Mouse (Mus musculus): Measurements from ENCODE around the gene Sox6. TPM values are rescaled to one million over a fixed set of nuclear protein-coding genes. Genes with fewer than 3 reads are reported as not detected.
A peak's percentile ranks its signal among the peaks of the same experiment; 100 is the strongest.

The Sox6 gene
- polyA plus RNA-seq, 1 experiment from 2014 or later: 149 TPM

GRCm38 (mm10) chr7:115485664-115486409 is 552.8 kb downstream of the Sox6 start:
- Histone ChIP-seq H3K4me3 (no peak overlapping the region), H3K4me1 (no peaks in the 10 kb centered on the region), H3K9me3 (replicated peaks) (no peaks in the 10 kb centered on the region), H3K27ac (no peak overlapping the region), H3K36me3 (ENCODE audit: poor library complexity, severe bottlenecking) (peaks cover 14% of the 10 kb centered on the region; the same call in 1 of the 2 replicates), H3K4me2 (no peak overlapping the region), H3K27me3 (no peaks in the 10 kb centered on the region), H3K9ac (no peak overlapping the region)
- WGBS: 83% methylated on average over 2 of the region's 2 CpGs
- no peak for ATAC-seq

- Histone ChIP-seq H3K27ac (no peak overlapping the region), H3K4me3 (no peak overlapping the region), H3K9ac (no peak overlapping the region), H3K27me3 (no peaks in the 10 kb centered on the region), H3K9me3 (replicated peaks) (no peaks in the 10 kb centered on the region), H3K4me2 (no peak overlapping the region), H3K4me1 (0 out of 2 replicates have a peak, but pooled peaks cover 3% of the 10 kb centered on the region), H3K36me3 (ENCODE audit: poor library complexity, severe bottlenecking) (peaks cover 18% of the 10 kb centered on the region)
- 60% methylated on average over 2 of the region's 2 CpGs for WGBS
- no peak for ATAC-seq
These were observed 560.8 kb downstream of the Sox6 start for GRCm38 (mm10) chr7:115477763-115478162.

- H3K9ac ChIP-seq: no peak overlapping the region
- peaks cover 18% of the 10 kb centered on the region for H3K36me3 ChIP-seq (ENCODE audit: poor library complexity, severe bottlenecking)
- H3K27ac ChIP-seq: no peak overlapping the region
- no peaks in the 10 kb centered on the region for H3K27me3 ChIP-seq
- no peaks in the 10 kb centered on the region for H3K9me3 ChIP-seq (replicated peaks)
- no peak overlapping the region for H3K4me3 ChIP-seq
- ATAC-seq: no peak
- 80% methylated on average over 13 of the region's 13 CpGs for WGBS
- H3K4me2 ChIP-seq: no peak overlapping the region
- 0 out of 2 replicates have a peak, but pooled peaks cover 3% of the 10 kb centered on the region for H3K4me1 ChIP-seq
These were observed 561.5 kb downstream of the Sox6 start for GRCm38 (mm10) chr7:115476881-115477665.

GRCm38 (mm10) chr7:115475176-115475575 is 563.4 kb downstream of the Sox6 start:
- ATAC-seq: no peak
- Histone ChIP-seq H3K27ac (no peak overlapping the region), H3K9me3 (replicated peaks) (no peaks in the 10 kb centered on the region), H3K27me3 (no peaks in the 10 kb centered on the region), H3K9ac (no peak overlapping the region), H3K36me3 (ENCODE audit: poor library complexity, severe bottlenecking) (peaks cover 23% of the 10 kb centered on the region), H3K4me3 (no peak overlapping the region), H3K4me1 (0 out of 2 replicates have a peak, but pooled peaks cover 3% of the 10 kb centered on the region), H3K4me2 (no peak overlapping the region)
- 92% methylated on average over 6 of the region's 6 CpGs for WGBS

- no peaks in the 10 kb centered on the region for H3K9me3 ChIP-seq (replicated peaks)
- no peak overlapping the region for H3K4me3 ChIP-seq
- no peak overlapping the region for H3K9ac ChIP-seq
- no peak overlapping the region for H3K4me2 ChIP-seq
- no peak overlapping the region for H3K27ac ChIP-seq
- H3K36me3 ChIP-seq (ENCODE audit: poor library complexity, severe bottlenecking): peaks cover 24% of the 10 kb centered on the region
- H3K27me3 ChIP-seq: no peaks in the 10 kb centered on the region
- ATAC-seq: no peak
- 0 out of 2 replicates have a peak, but pooled peaks cover 3% of the 10 kb centered on the region for H3K4me1 ChIP-seq
- 89% methylated on average over 9 of the region's 9 CpGs for WGBS
These were observed 564.5 kb downstream of the Sox6 start for GRCm38 (mm10) chr7:115474115-115474514.

GRCm38 (mm10) chr7:115472850-115473249 is 565.7 kb downstream of the Sox6 start:
- peaks cover 24% of the 10 kb centered on the region for H3K36me3 ChIP-seq (ENCODE audit: poor library complexity, severe bottlenecking)
- H3K9me3 ChIP-seq (replicated peaks): no peaks in the 10 kb centered on the region
- no peaks in the 10 kb centered on the region for H3K27me3 ChIP-seq
- 95% methylated on average over 3 of the region's 3 CpGs for whole genome bisulfite sequencing
- no peak overlapping the region for H3K27ac ChIP-seq
- no peak overlapping the region for H3K4me2 ChIP-seq
- no peak for ATAC-seq
- H3K9ac ChIP-seq: no peak overlapping the region
- no peak overlapping the region for H3K4me3 ChIP-seq
- H3K4me1 ChIP-seq: 0 out of 2 replicates have a peak, but pooled peaks cover 3% of the 10 kb centered on the region

GRCm38 (mm10) chr7:115471521-115471920 is 567.1 kb downstream of the Sox6 start:
- Histone ChIP-seq H3K27me3 (no peaks in the 10 kb centered on the region), H3K4me1 (no peaks in the 10 kb centered on the region), H3K4me2 (no peak overlapping the region), H3K9me3 (replicated peaks) (no peaks in the 10 kb centered on the region), H3K27ac (no peak overlapping the region), H3K4me3 (no peak overlapping the region), H3K9ac (no peak overlapping the region), H3K36me3 (ENCODE audit: poor library complexity, severe bottlenecking) (peaks cover 24% of the 10 kb centered on the region)
- WGBS: 51% methylated on average over 3 of the region's 3 CpGs
- ATAC-seq: no peak

- no peaks in the 10 kb centered on the region for H3K27me3 ChIP-seq
- peaks cover 6% of the 10 kb centered on the region; the same call in 1 of the 2 replicates for H3K9me3 ChIP-seq (replicated peaks)
- no peak overlapping the region for H3K27ac ChIP-seq
- H3K9ac ChIP-seq: no peak overlapping the region
- no peak overlapping the region for H3K4me2 ChIP-seq
- H3K36me3 ChIP-seq (ENCODE audit: poor library complexity, severe bottlenecking): peaks cover 6% of the 10 kb centered on the region; the same call in 1 of the 2 replicates
- WGBS: 87% methylated on average over 6 of the region's 6 CpGs
- no peaks in the 10 kb centered on the region for H3K4me1 ChIP-seq
- H3K4me3 ChIP-seq: no peak overlapping the region
- no peak for ATAC-seq
These were observed 571.8 kb downstream of the Sox6 start for GRCm38 (mm10) chr7:115466811-115467210.

GRCm38 (mm10) chr7:115463367-115463766 is 575.2 kb downstream of the Sox6 start:
- no peak for ATAC-seq
- no peak overlapping the region for H3K9ac ChIP-seq
- H3K4me3 ChIP-seq: no peak overlapping the region
- H3K4me1 ChIP-seq: no peaks in the 10 kb centered on the region
- 93% methylated on average over 2 of the region's 2 CpGs for WGBS
- H3K27me3 ChIP-seq: no peaks in the 10 kb centered on the region
- peaks cover 6% of the 10 kb centered on the region; the same call in 1 of the 2 replicates for H3K9me3 ChIP-seq (replicated peaks)
- H3K27ac ChIP-seq: no peak overlapping the region
- H3K36me3 ChIP-seq (ENCODE audit: poor library complexity, severe bottlenecking): no peaks in the 10 kb centered on the region
- H3K4me2 ChIP-seq: no peak overlapping the region

- Histone ChIP-seq H3K9me3 (replicated peaks) (peaks cover 6% of the 10 kb centered on the region; the same call in 1 of the 2 replicates), H3K9ac (no peak overlapping the region), H3K27ac (no peak overlapping the region), H3K4me3 (no peak overlapping the region), H3K4me2 (no peak overlapping the region), H3K27me3 (no peaks in the 10 kb centered on the region), H3K4me1 (no peaks in the 10 kb centered on the region), H3K36me3 (ENCODE audit: poor library complexity, severe bottlenecking) (no peaks in the 10 kb centered on the region)
- 71% methylated on average over 4 of the region's 4 CpGs for WGBS
- no peak for ATAC-seq
These were observed 576.3 kb downstream of the Sox6 start for GRCm38 (mm10) chr7:115462276-115462675.

- 92% methylated on average over 5 of the region's 5 CpGs for WGBS
- no peak overlapping the region for H3K9ac ChIP-seq
- H3K9me3 ChIP-seq (replicated peaks): no peaks in the 10 kb centered on the region
- no peak overlapping the region for H3K4me2 ChIP-seq
- H3K36me3 ChIP-seq (ENCODE audit: poor library complexity, severe bottlenecking): no peaks in the 10 kb centered on the region
- no peak overlapping the region for H3K27ac ChIP-seq
- no peak overlapping the region for H3K4me3 ChIP-seq
- 0 out of 2 replicates have a peak, but pooled peaks cover 4% of the 10 kb centered on the region for H3K27me3 ChIP-seq
- peaks cover 14% of the 10 kb centered on the region for H3K4me1 ChIP-seq
- ATAC-seq: no peak
These were observed 583.6 kb downstream of the Sox6 start for GRCm38 (mm10) chr7:115454988-115455387.

GRCm38 (mm10) chr7:115453713-115454073 is 584.9 kb downstream of the Sox6 start:
- no peak for ATAC-seq
- Histone ChIP-seq H3K4me3 (no peak overlapping the region), H3K27ac (no peak overlapping the region), H3K4me1 (peaks cover 14% of the 10 kb centered on the region), H3K36me3 (ENCODE audit: poor library complexity, severe bottlenecking) (no peaks in the 10 kb centered on the region), H3K4me2 (peak overlapping the region; percentile 34), H3K27me3 (0 out of 2 replicates have a peak, but pooled peaks cover 4% of the 10 kb centered on the region), H3K9ac (no peak overlapping the region), H3K9me3 (replicated peaks) (no peaks in the 10 kb centered on the region)
- 61% methylated on average over 7 of the region's 7 CpGs for WGBS
